Mouse (Mus musculus) lung, postnatal 25 days (tissue): ENCODE results near the gene Lhx4.

ENCODE experiments used
- DNase-seq: peaks from one replicate; pipeline ENCODE4 v3.0.0; 2022; ENCODE audit warnings: low spot score

Gene Lhx4

GRCm38 (mm10) chr1:155742411-155743363 lies 8.8 kb downstream of the Lhx4 start:
- no peak for DNase-seq

GRCm38 (mm10) chr1:155741988-155742387 lies 9.5 kb downstream of the Lhx4 start:
- DNase-seq: no peak

GRCm38 (mm10) chr1:155741378-155741945 lies 10.0 kb downstream of the Lhx4 start:
- no peak for DNase-seq

DNA sequence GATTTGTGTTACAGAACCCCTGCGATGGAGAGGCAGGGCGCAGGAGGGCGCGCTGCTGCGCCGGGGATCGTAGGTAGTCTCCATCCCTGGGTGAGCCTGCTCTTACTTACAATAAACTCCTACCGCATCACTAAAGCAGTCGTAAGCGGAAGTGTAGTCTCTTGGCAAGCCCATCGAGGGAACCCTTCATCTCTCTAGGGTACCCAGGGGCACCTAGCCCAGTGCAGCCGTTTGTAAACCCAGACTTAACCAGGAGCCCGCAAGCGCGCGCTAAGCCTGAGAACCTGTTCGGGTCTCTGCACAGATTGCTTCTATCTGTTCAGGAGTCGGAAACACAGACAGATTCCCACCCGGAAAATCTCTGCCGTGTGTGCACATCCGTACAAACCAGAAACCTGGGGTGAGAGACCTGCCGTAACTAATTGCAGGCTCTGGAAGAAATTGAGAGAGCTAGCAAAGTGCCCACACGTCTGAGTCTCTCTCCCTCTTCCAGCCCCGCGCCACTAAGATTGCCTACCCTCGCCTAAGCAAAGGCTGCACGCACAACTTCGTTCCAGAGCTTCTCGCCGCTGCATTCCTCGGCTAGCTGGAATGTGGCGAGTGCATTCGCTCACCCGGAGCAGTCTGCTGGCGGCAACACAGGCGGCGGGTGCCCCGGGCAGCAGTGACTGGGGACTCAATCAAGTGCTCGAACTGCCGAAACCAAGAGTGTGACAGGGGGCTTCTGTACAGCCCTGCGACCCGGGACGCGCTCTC lies 10.7 kb downstream of the Lhx4 start:
- DNase-seq: no peak

DNA sequence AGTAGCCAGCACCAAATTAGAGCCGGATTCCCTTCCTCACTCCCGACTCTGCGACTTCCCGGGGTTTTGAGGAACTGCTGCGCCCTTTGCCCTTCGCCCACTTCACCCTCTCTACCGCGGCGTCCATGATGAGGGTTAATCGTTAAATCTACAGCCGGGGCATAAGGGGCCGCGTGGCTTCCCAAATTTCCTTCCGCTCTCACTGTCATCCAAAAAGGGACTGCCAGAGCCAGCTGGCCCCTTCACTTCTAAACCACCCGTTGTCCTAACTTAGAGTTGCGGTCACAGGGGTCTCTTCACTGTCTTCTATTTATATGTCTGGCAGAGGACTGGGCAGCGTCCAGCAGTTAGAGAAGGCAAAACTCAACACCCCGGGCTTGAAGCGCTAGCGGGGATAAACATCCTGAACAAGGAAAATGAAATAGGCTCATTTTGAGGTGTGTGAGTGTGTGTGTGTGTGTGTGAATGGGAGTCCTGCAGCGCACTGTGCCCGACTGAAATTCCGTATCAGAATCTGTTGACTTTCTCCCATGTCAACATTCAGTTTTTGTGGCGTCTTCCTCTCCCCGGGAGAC lies 13.6 kb downstream of the Lhx4 start:
- no peak for DNase-seq

DNA sequence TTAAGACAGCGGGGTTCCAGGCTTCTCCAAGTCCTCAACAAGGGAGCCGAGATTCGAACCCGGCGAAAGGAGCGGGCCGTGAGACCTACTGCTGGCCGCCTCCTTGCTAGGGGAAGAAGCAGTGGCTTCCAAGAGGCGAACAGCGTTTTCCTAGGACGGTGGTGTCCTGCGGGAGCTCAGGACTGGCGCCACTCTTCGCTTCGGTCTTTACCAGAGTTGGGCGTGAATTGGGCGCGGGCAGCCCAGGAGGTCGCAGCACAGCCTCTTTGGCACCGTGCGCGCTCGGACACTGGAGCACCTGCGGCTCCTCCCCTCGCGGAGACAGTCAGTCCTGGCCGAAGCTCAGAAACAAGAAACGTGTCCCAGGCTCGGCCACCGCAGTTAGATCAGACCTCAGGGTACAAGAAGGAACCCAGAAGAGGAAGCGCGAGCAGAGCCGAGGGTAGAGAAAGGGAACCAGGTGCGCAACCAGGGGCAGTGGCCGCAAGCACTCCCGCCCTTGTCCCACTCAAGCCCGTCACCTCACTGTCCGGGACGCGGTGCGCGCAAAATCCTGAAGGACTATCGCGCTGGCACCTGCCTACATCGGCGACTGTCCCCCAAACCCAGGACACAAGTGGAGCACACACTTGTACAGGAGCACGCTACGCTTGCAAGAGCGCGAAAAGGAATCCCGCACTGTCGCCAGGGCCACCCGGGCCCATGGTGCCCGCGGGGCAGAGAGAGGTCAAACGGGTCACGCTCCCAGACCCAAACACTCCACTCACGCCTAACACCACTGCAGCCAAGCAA lies 14.3 kb downstream of the Lhx4 start:
- DNase-seq: no peak

DNA sequence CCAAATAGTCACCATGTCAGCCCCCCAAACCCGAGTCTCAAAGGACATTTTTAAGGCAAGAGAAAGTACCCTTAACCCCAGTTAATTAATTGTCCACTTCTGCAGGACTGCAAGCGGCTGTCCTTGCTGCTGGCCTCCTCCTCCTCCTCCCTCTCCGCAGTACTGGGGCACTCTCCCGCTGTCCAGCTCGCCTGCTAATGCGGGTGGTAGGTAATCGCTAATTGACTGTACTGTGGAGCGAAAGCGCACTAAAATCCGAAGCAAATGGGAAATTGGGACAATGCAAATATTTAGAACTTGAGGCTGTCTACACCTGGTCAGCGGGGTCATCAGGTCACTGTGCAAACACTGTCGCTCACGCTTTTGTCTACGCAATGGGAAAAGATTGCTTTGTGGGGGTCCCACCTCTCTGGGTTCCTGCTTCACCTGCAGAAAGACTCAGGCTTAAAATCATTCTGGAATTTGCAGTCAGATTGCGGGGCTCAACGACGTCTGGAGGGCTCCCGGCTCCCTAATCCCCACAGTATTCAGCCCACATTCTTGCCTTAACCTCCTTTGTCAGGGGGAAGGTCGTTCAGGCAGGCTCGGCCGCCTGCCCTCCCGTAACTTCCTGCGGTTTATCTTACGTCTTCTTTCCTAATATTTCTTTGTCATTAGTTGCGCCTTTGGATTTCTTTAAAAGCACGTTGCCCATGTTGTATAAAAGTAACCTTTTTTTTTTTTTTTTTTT lies 15.2 kb downstream of the Lhx4 start:
- DNase-seq: no peak

GRCm38 (mm10) chr1:155731156-155731555 lies 20.3 kb downstream of the Lhx4 start:
- DNase-seq: no peak

DNA sequence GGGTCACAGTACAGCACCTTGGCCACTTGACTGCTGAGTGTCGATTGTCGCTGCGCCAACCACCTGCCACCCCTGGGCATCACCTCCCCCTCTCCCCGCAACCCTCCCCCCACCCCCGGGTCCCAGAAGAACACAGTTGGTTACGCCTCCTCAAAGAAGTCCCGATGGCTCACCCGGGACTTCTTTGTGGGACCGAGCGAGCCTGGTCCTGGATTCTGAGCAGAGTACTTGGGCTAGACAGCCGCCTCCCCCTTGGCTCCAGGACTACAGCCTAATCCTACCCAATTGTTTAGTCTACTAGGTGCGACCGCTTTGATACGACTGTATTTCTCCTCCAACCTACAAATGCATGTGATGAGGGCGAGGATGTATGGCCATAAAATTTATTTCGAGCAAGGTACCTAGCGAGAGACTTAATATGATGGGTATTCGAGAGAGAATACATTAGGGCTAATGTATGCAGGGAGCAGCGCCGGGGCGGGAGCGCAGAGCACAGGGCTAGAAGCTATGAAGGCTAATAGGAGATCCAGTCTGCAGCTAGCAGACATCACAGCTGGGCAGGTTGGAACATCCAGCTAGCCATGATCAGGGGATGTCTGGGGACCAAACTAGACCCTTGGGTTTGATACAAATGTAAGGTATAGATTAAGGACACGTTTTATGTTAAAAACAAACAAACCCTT lies 22.2 kb downstream of the Lhx4 start:
- no peak for DNase-seq

DNA sequence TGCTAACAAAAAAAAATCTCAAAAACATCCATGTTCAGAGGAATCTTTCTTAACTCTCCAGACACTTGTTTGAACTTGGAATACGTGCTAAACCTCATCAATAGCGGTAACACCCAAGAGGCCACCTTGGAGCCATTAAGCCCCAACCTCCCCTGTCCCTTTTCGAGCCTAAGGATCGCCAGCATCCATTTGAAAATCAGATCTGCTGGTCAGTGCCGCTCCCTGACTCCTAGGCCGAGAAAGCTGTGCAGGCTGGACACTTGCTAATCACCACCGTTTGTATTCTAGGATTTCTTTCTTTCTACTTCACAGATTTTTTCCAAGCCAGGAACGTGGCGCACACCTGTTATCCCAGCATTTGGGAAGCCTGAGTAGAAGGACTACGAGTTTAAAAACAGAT lies 23.7 kb downstream of the Lhx4 start:
- no peak for DNase-seq

GRCm38 (mm10) chr1:155725876-155726275 lies 25.6 kb downstream of the Lhx4 start:
- no peak for DNase-seq

DNA sequence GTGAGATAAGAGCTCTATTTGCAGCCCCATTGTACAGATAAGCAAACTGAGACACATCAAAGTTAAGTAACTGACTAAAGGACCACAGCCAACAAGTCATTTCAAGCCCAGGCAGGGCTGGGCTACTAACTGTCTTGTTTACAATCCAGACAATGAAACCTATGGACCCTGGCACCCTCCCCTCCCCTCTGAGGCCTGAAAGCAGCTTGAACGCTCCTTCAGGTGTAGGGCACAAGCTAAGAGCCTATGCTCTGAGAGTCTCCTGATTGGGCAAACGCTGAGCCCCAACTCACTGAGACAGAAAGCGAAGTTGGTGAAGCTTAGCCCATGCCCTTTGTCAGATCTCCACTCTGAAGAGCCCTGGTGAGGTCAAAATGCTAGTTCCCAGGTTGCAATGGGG lies 27.2 kb downstream of the Lhx4 start:
- DNase-seq: no peak

DNA sequence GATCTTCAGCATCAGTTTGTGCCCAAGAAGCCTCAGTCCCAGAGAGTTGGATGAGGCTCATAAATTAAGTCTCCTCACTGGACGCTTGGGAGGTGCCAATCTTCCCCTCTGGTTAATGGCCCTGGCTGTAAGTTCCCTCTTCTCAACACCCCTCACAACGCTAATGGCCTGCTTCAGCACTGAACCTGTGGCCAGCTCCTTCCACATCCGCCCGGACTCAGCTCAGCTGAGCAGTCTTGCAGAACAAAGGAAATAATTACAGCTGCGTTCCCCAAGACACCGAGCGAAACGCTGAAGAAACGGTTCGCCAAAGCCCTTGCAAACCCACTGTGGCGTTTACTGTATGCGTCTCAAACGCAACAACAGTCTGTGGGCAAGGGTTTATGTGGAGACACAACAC lies 29.3 kb downstream of the Lhx4 start:
- no peak for DNase-seq

- DNase-seq: peak; percentile 35
Measured at GRCm38 (mm10) chr1:155721443-155721842, 30.0 kb downstream of the Lhx4 start.

DNA sequence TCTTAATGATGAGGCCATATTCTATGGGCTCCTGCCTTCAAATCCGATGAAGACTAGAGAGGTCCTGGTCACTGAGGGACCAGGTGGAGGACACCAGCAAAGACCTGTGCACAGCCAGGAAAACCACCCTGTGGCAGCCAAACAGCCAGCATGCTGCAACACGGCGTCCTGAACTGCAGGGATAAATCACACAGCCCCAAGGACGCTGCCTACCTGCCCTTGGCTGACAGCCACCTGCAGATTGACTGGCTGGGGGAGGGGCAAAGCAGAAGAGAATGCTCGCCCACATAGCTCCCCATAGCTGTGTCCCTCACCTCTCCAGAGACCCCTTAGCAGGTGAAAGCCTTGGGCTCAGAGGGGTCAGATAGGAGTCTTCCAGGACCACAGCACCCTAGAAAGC lies 31.5 kb downstream of the Lhx4 start:
- no peak for DNase-seq

DNA sequence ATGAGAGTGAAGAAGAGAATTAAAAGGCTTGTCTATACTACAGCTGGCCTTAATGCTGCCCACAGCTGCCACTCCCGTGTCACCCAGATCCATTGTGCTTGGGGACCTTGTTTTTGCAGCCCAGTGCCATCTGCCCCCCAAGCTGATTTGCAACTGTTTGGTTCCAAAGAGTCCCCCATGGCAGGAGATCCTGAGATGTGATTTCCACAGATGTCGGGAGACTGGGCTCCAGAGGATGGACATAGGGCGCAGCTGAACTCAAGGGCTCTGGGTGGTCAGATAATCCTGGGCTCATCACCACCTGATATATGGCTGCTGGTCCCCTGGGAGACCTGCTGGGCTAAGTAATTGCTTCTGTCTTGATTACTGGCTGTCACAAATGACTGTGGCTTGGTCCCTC lies 32.6 kb downstream of the Lhx4 start:
- DNase-seq: no peak

DNA sequence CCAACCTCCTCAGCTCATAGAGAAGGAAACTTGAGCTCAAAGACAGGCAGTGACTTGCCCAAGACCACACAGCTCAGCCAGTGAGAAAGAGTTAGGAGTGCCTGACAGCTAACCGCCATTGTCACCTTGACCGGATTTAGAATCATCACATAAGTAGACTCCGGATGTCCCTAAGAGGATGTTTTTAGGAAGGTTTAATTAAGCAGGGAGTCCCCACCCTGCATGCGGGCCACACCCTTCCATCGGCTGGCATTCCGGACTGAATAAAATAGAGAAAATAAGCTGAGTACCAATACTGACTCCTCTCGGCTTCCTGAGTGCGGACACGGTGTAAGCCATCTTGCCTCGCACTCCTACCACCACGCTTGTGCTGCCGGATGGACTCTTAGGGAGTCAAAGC lies 34.2 kb downstream of the Lhx4 start:
- no peak for DNase-seq

GRCm38 (mm10) chr1:155715366-155715765 lies 36.1 kb downstream of the Lhx4 start:
- DNase-seq: no peak

DNA sequence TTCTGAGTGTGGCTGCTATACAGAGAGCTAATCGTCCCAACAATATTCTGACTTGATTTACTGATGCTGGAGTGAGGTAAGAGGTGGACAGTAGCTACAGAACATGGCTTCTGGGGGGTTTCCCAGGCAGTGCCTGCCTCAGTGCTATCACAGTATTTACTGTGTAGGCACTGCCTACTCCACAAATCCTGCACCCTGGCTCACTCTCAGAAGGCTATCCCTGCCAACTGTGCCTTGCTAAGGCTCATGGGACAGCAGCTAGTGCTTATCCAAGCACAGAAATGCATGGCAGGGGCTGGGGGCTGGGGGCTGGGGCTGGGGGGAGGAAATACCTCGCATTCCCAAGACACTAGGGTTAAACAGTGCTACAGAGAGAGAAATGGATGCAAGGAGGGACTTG lies 38.2 kb downstream of the Lhx4 start:
- DNase-seq: no peak

- DNase-seq: no peak
Measured at GRCm38 (mm10) chr1:155704182-155704581, 47.3 kb downstream of the Lhx4 start.
